Mouse (Mus musculus) MEL (cell line): Measurements from ENCODE around the gene Wipf3. TPM values are rescaled to one million over a fixed set of nuclear protein-coding genes. Genes with fewer than 3 reads are reported as not detected.

Experiments
- polyA plus RNA-seq, 2 experiments: library from polyadenylated mRNA; stranded (reverse) in 1 of 2; unstranded in 1 of 2; fragments of >175 nt in 1 of 2; fragments of >200 nt in 1 of 2; gene quantifications; 2 replicates each; pipeline versions ENCODE4 v1.2.1 to v1.2.4; 2012; ENCODE audit warnings: low replicate concordance in 2 of 2, low read depth in 1 of 2; ENCODE audit not compliant: insufficient read length in 2 of 2, insufficient read depth in 1 of 2, missing spikeins in 1 of 2
- total RNA-seq: library from RNA; depleted of rRNA; stranded (reverse); fragments of 300-350 nt; gene quantifications from 2 replicates; pipeline ENCODE4 v1.2.3, GENCODE M21; 2012; rRNA removed

The Wipf3 gene
- total and polyA plus RNA-seq, 3 experiments = not detected

Other genes starting within 250 kb of the Wipf3 start
- gene Prr15, start 103.8 kb upstream of the Wipf3 start, total RNA-seq = not detected in 2 replicates
- not detected for gene Prr15, start 103.8 kb upstream of the Wipf3 start, polyA plus RNA-seq
- not detected in 2 replicates for gene Scrn1, start 136.9 kb downstream of the Wipf3 start, total RNA-seq
- not detected for gene Scrn1, start 136.9 kb downstream of the Wipf3 start, polyA plus RNA-seq
- 16.6 and 16.8 TPM in 2 replicates for gene Plekha8, start 165.5 kb downstream of the Wipf3 start, total RNA-seq
- 10 to 100 TPM in 1 of 2 experiments, not detected in 1; 11.6 TPM for gene Plekha8, start 165.5 kb downstream of the Wipf3 start, polyA plus RNA-seq
- gene Fkbp14, start 167.7 kb downstream of the Wipf3 start, total RNA-seq = 0.65 and 1.5 TPM in 2 replicates
- 1 to 10 TPM in 1 of 2 experiments, not detected in 1; 1.8 TPM for gene Fkbp14, start 167.7 kb downstream of the Wipf3 start, polyA plus RNA-seq